Mouse (Mus musculus) lung, postnatal 0 days (tissue): ENCODE measurements around the gene Rita1.

ENCODE experiments used
- CTCF ChIP-seq: IDR thresholded peaks from 2 replicates; pipeline ENCODE4 v1.5.1; 2016; ENCODE audit warnings: antibody characterized with exemption, mild to moderate bottlenecking
- EP300 ChIP-seq: IDR thresholded peaks from 2 replicates; pipeline ENCODE4 v1.6.1; 2016; ENCODE audit warnings: antibody characterized with exemption, mild to moderate bottlenecking, control low read depth

DNA sequence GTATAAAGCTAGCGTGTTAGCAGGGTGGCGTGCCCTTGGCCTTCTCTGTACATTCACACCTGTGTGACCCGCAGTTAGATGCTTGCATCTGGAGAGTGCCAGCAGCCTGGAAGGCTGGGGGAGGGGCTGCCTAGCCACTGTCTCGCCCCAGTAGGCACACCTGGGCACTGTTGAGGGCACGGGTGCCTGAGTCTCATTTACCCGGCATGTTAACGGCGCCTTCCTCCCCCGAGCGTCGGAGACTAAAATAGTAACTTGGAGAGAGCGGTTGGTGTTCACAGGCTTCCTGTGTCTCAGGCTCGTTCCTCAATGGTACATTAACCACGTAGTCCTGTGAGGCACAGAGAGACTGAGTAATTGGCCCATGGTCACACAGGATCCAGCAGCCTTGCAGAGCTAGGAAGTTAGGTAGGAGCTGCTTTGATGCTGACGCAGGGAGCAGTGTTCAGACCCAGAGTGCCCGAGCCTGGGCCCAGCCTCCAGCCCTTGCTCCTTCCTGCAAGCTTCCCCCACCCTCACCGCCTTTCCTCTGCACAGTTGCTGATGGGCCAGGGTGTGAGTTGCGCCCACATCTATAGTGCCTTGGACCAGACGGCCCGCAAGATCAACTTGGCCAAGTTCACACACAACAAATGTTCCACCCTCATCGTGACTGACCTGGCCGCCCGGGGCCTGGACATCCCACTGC, 8.8 kb upstream of the Rita1 start:
- TF ChIP-seq CTCF = no peak
- no peak for TF ChIP-seq EP300
